Mouse (Mus musculus): ENCODE data around the gene Cpsf4l. TPM values are rescaled to one million over a fixed set of nuclear protein-coding genes. Genes with fewer than 3 reads are reported as not detected.
"Not testable (repeated sequence)": the region's sequence is repeated elsewhere in the genome, so short reads cannot be mapped to it uniquely, and the experiment has no call there.

The Cpsf4l gene
- total and polyA plus RNA-seq, 3 experiments, result not detected

DNA sequence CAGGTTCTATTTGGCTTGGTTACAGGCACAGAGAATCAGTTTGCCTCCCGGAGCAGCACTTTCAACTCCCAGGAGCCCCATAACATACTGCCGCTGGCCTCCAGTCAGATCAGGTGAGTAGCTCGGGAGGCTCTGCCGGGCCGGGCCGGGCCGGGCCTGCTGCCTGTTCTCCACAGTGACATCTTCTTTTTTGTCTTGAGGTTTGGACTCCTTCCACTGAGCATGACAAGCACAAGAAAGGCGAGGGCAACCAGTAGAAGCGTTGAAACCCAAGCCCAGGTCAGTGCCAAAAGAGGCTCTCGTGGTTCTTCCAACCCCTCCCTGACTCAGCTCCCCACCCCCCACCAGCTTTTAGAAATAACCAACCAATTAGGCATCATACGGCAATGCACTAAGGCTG is 48.9 kb downstream of the Cpsf4l start:
- DNase-seq (ENCODE audit: low spot score) (no peak), ATAC-seq (ENCODE audit: extremely low read depth, insufficient number of reproducible peaks, low FRiP score, poor library complexity, severe bottlenecking) (no peak)
- H3K9me3 ChIP-seq (replicated peaks), result no peaks in the 10 kb centered on the region
- TF ChIP-seq CTCF (IDR thresholded peaks at IDR 0.05; ENCODE audit: low read depth, low read length) (no peak), GATA1 (IDR thresholded peaks at IDR 0.05; ENCODE audit: borderline replicate concordance, low read length) (no peak), GATA2 (IDR thresholded peaks at IDR 0.05; ENCODE audit: borderline replicate concordance, low read depth, low read length) (no peak), TAL1 (conservative IDR thresholded peaks at IDR 0.05; ENCODE audit: low read depth, low read length) (no peak), POLR2AphosphoS5 (IDR thresholded peaks at IDR 0.05; ENCODE audit: insufficient replicate concordance, low read depth, low read length) (no peak)
- H3K27me3 ChIP-seq (ENCODE audit: insufficient read depth, low read length), result no peaks in the 10 kb centered on the region
- H3K4me3 ChIP-seq (ENCODE audit: low read depth, low read length), result no peak overlapping the region
- peaks cover 29% of the 10 kb centered on the region for H3K4me1 ChIP-seq (ENCODE audit: insufficient read depth, low read depth, low read length)
- H3K36me3 ChIP-seq (replicated peaks), result peaks cover 86% of the 10 kb centered on the region

DNA sequence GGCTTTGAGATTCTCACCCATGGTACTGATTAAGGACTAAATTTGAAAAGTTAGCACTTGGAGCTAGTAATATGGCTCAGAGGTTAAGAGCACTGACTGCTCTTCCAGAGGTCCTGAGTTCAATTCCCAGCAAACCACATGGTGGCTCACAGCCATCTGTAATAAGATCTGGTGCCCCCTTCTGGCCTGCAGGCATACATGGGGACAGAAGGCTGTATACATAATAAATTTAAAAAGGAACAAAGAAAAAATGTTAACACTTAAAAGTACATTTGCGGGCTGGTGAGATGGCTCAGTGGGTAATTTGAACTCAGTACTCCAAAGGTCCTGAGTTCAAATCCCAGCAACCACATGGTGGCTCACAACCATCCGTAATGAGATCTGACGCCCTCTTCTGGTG is 49.6 kb downstream of the Cpsf4l start:
- not testable (repeated sequence) for H3K9me3 ChIP-seq (replicated peaks); H3K27me3 ChIP-seq (ENCODE audit: insufficient read depth, low read length); ATAC-seq (ENCODE audit: extremely low read depth, insufficient number of reproducible peaks, low FRiP score, poor library complexity, severe bottlenecking); H3K4me3 ChIP-seq (ENCODE audit: low read depth, low read length); DNase-seq (ENCODE audit: low spot score)
- peaks cover 29% of the 10 kb centered on the region for H3K4me1 ChIP-seq (ENCODE audit: insufficient read depth, low read depth, low read length)
- peaks cover 91% of the 10 kb centered on the region for H3K36me3 ChIP-seq (replicated peaks)

DNA sequence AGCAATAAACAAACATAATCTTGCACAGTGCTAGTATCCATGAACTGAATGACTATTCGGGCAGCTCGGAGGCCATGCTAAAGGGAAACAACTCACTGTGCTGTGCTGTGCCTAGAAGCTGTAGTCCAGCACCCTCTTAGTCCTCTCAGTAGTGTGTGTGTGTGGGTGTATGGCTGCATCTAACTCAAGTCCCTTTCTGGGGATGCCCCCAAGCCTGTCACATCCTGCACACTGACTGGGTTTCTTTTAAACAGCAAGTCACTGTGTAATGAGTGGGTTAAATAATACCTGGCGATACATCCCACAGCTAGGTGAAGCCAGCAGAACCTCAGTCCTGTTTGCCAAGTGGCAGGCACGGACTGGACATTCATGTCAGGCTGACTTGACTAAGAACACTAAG is 51.1 kb downstream of the Cpsf4l start:
- H3K9me3 ChIP-seq (replicated peaks), result no peaks in the 10 kb centered on the region
- H3K27me3 ChIP-seq (ENCODE audit: insufficient read depth, low read length), result no peaks in the 10 kb centered on the region
- TF ChIP-seq GATA1 (IDR thresholded peaks at IDR 0.05; ENCODE audit: borderline replicate concordance, low read length) (no peak), POLR2AphosphoS5 (IDR thresholded peaks at IDR 0.05; ENCODE audit: insufficient replicate concordance, low read depth, low read length) (no peak), TAL1 (conservative IDR thresholded peaks at IDR 0.05; ENCODE audit: low read depth, low read length) (no peak), GATA2 (IDR thresholded peaks at IDR 0.05; ENCODE audit: borderline replicate concordance, low read depth, low read length) (no peak), CTCF (IDR thresholded peaks at IDR 0.05; ENCODE audit: low read depth, low read length) (no peak)
- DNase-seq (ENCODE audit: low spot score) (no peak), ATAC-seq (ENCODE audit: extremely low read depth, insufficient number of reproducible peaks, low FRiP score, poor library complexity, severe bottlenecking) (no peak)
- peaks cover 91% of the 10 kb centered on the region for H3K36me3 ChIP-seq (replicated peaks)
- peaks cover 23% of the 10 kb centered on the region for H3K4me1 ChIP-seq (ENCODE audit: insufficient read depth, low read depth, low read length)
- H3K4me3 ChIP-seq (ENCODE audit: low read depth, low read length), result no peak overlapping the region

DNA sequence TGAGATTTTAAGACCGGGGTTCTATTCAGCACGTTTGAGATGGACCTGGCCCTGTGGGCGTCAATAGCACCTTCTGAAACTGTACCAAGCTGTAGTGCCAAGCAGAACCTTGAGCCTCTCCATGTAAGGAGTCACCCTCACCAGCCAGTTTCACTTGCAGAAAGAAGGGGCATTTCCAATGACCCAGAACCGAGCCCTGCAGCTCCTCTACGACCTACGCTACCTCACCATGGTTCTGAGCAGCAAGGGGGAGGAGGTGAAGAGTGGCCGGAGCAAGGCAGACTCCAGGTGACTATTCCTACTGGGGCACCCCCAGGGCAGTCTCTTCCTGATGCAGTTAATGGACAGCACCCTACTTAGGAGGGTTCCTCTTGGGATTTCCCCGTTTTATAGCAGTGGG is 51.5 kb downstream of the Cpsf4l start:
- ATAC-seq (ENCODE audit: extremely low read depth, insufficient number of reproducible peaks, low FRiP score, poor library complexity, severe bottlenecking), result no peak
- Histone ChIP-seq H3K4me3 (ENCODE audit: low read depth, low read length) (no peak overlapping the region), H3K27me3 (ENCODE audit: insufficient read depth, low read length) (no peaks in the 10 kb centered on the region), H3K4me1 (ENCODE audit: insufficient read depth, low read depth, low read length) (peaks cover 22% of the 10 kb centered on the region), H3K9me3 (replicated peaks) (no peaks in the 10 kb centered on the region), H3K36me3 (replicated peaks) (peaks cover 91% of the 10 kb centered on the region)
- TF ChIP-seq TAL1 (conservative IDR thresholded peaks at IDR 0.05; ENCODE audit: low read depth, low read length) (no peak), GATA2 (IDR thresholded peaks at IDR 0.05; ENCODE audit: borderline replicate concordance, low read depth, low read length) (no peak), CTCF (IDR thresholded peaks at IDR 0.05; ENCODE audit: low read depth, low read length) (no peak), GATA1 (IDR thresholded peaks at IDR 0.05; ENCODE audit: borderline replicate concordance, low read length) (no peak), POLR2AphosphoS5 (IDR thresholded peaks at IDR 0.05; ENCODE audit: insufficient replicate concordance, low read depth, low read length) (no peak)
- DNase-seq (ENCODE audit: low spot score), result no peak

DNA sequence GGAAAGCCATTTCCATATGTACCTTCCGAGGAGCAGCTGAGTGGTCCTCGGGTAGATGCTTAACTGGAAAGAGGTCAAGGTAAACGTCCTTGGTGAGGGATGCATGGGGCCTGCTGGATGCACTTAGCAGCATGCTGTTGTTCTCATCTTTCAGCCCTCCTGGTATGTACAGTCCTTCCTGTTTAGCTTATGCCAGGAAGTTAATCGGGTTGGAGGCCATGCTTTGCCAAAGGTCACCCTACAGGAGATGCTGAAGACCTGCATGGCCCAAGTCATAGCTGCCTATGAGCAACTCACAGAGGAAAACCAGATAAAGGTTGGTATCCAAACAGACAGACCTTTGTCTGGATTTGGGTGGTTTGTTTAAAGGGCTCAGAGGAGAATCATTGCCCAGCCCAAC is 52.6 kb downstream of the Cpsf4l start:
- TF ChIP-seq GATA2 (IDR thresholded peaks at IDR 0.05; ENCODE audit: borderline replicate concordance, low read depth, low read length), result no peak
- TF ChIP-seq TAL1 (conservative IDR thresholded peaks at IDR 0.05; ENCODE audit: low read depth, low read length), result no peak
- TF ChIP-seq GATA1 (IDR thresholded peaks at IDR 0.05; ENCODE audit: borderline replicate concordance, low read length), result no peak
- TF ChIP-seq CTCF (IDR thresholded peaks at IDR 0.05; ENCODE audit: low read depth, low read length), result no peak
- DNase-seq (ENCODE audit: low spot score) (no peak), ATAC-seq (ENCODE audit: extremely low read depth, insufficient number of reproducible peaks, low FRiP score, poor library complexity, severe bottlenecking) (no peak)
- no peaks in the 10 kb centered on the region for H3K9me3 ChIP-seq (replicated peaks)
- no peak overlapping the region for H3K4me3 ChIP-seq (ENCODE audit: low read depth, low read length)
- no peaks in the 10 kb centered on the region for H3K27me3 ChIP-seq (ENCODE audit: insufficient read depth, low read length)
- H3K4me1 ChIP-seq (ENCODE audit: insufficient read depth, low read depth, low read length), result peaks cover 22% of the 10 kb centered on the region
- peaks cover 96% of the 10 kb centered on the region for H3K36me3 ChIP-seq (replicated peaks)

DNA sequence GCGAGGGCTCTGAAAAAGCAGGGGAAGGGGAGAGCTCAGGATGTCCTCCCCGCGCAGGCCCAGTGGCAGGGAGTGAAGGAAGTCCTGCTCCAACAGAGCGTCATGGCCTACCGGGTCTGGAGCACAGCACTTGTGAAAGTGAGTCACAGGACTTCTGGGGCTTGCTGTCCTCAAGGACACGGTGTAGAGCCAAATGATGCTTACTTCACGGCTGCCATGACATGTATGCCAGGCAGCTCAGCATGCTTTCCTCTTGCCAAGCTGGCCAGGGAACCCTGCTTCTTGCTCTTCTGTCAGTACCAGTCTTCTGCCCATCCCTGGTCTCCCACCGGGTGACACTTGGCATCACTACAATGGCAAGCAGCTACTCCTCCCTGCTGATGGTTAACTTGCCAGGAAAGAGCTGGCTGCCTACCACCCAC is 53.3 kb downstream of the Cpsf4l start:
- Histone ChIP-seq H3K27me3 (ENCODE audit: insufficient read depth, low read length) (no peaks in the 10 kb centered on the region), H3K9me3 (replicated peaks) (no peaks in the 10 kb centered on the region), H3K36me3 (replicated peaks) (peaks cover 96% of the 10 kb centered on the region), H3K4me3 (ENCODE audit: low read depth, low read length) (no peak overlapping the region), H3K4me1 (ENCODE audit: insufficient read depth, low read depth, low read length) (peaks cover 22% of the 10 kb centered on the region)
- no peak for ATAC-seq (ENCODE audit: extremely low read depth, insufficient number of reproducible peaks, low FRiP score, poor library complexity, severe bottlenecking)
- no peak for DNase-seq (ENCODE audit: low spot score)
- TF ChIP-seq POLR2AphosphoS5 (IDR thresholded peaks at IDR 0.05; ENCODE audit: insufficient replicate concordance, low read depth, low read length) (no peak), TAL1 (conservative IDR thresholded peaks at IDR 0.05; ENCODE audit: low read depth, low read length) (no peak), GATA2 (IDR thresholded peaks at IDR 0.05; ENCODE audit: borderline replicate concordance, low read depth, low read length) (no peak), CTCF (IDR thresholded peaks at IDR 0.05; ENCODE audit: low read depth, low read length) (no peak), GATA1 (IDR thresholded peaks at IDR 0.05; ENCODE audit: borderline replicate concordance, low read length) (no peak)
